Mouse (Mus musculus): ENCODE measurements at regions not wholly inside any gene's neighbourhood (a gene's known extent, or its start where the extent isn't known, plus 50 kb on each side); places are given as distances from the start of the nearest gene placed in this dataset.

- TF ChIP-seq CTCF (IDR thresholded peaks at IDR 0.05; ENCODE audit: low read depth): no peak
- WGBS: 93% methylated on average over 5 of the region's 5 CpGs
- no peak overlapping the region for H3K27ac ChIP-seq (ENCODE audit: low read depth, low read length)
- no peak overlapping the region for H3K4me2 ChIP-seq (ENCODE audit: low read depth)
- ATAC-seq: no peak
- no peaks in the 10 kb centered on the region for H3K36me3 ChIP-seq (ENCODE audit: insufficient read depth)
- H3K4me1 ChIP-seq (ENCODE audit: insufficient read depth): no peaks in the 10 kb centered on the region
- H3K9ac ChIP-seq: no peak overlapping the region
- no peaks in the 10 kb centered on the region for H3K27me3 ChIP-seq (ENCODE audit: insufficient read depth, low read length)
- H3K9me3 ChIP-seq (ENCODE audit: low read length): no peaks in the 10 kb centered on the region
- no peak for DNase-seq
- H3K4me3 ChIP-seq (ENCODE audit: low read depth, low read length): no peak overlapping the region
Measured at GRCm38 (mm10) chr15:60719332-60719731, 134.2 kb downstream of the Fam84b start.

DNA sequence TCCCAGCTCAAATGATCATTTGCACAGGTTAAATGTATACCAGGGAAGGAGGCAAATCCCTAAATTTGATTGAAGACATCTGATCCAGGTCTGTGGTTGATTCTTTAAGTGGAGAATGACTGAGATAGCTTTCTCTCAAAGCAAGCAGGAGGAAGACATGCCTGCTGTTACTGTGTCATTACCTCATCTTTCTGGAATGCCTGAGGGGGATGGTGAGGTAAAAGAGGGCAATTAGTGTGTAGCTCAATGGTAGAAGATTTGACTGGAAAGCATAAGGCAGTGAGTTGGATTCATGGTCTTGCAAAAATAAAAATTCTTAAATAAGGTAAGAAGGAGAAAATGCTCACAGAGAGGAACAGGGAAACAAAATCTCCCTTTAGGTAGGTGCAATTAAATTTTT, 144.9 kb downstream of the Fam84b start:
- Histone ChIP-seq H3K36me3 (ENCODE audit: insufficient read depth) (no peaks in the 10 kb centered on the region), H3K9me3 (ENCODE audit: low read length) (no peaks in the 10 kb centered on the region), H3K9ac (no peak overlapping the region), H3K4me1 (ENCODE audit: insufficient read depth) (no peaks in the 10 kb centered on the region), H3K27me3 (ENCODE audit: insufficient read depth, low read length) (no peaks in the 10 kb centered on the region), H3K27ac (ENCODE audit: low read depth, low read length) (no peak overlapping the region), H3K4me2 (ENCODE audit: low read depth) (no peak overlapping the region), H3K4me3 (ENCODE audit: low read depth, low read length) (no peak overlapping the region)
- no peak for ATAC-seq
- DNase-seq: no peak
- no peak for TF ChIP-seq CTCF (IDR thresholded peaks at IDR 0.05; ENCODE audit: low read depth)

GRCm38 (mm10) chr15:60706009-60706408, 147.6 kb downstream of the Fam84b start:
- DNase-seq (peak; percentile 67), ATAC-seq (peak; percentile 85)
- Histone ChIP-seq H3K27ac (ENCODE audit: low read depth, low read length) (no peak overlapping the region), H3K4me1 (ENCODE audit: insufficient read depth) (no peaks in the 10 kb centered on the region), H3K36me3 (ENCODE audit: insufficient read depth) (no peaks in the 10 kb centered on the region), H3K27me3 (ENCODE audit: insufficient read depth, low read length) (no peaks in the 10 kb centered on the region), H3K4me3 (ENCODE audit: low read depth, low read length) (no peak overlapping the region), H3K9ac (no peak overlapping the region), H3K9me3 (ENCODE audit: low read length) (no peaks in the 10 kb centered on the region), H3K4me2 (ENCODE audit: low read depth) (no peak overlapping the region)
- WGBS: 52% methylated on average over 4 of the region's 4 CpGs
- no peak for TF ChIP-seq CTCF (IDR thresholded peaks at IDR 0.05; ENCODE audit: low read depth)

- Histone ChIP-seq H3K27me3 (ENCODE audit: insufficient read depth, low read length) (no peaks in the 10 kb centered on the region), H3K27ac (ENCODE audit: low read depth, low read length) (no peak overlapping the region), H3K4me1 (ENCODE audit: insufficient read depth) (no peaks in the 10 kb centered on the region), H3K4me3 (ENCODE audit: low read depth, low read length) (no peak overlapping the region), H3K9ac (no peak overlapping the region), H3K36me3 (ENCODE audit: insufficient read depth) (no peaks in the 10 kb centered on the region), H3K4me2 (ENCODE audit: low read depth) (no peak overlapping the region), H3K9me3 (ENCODE audit: low read length) (no peaks in the 10 kb centered on the region)
- no peak for ATAC-seq
- DNase-seq: no peak
- TF ChIP-seq CTCF (IDR thresholded peaks at IDR 0.05; ENCODE audit: low read depth): no peak
Measured at GRCm38 (mm10) chr15:60701273-60701672, 152.3 kb downstream of the Fam84b start.

DNA sequence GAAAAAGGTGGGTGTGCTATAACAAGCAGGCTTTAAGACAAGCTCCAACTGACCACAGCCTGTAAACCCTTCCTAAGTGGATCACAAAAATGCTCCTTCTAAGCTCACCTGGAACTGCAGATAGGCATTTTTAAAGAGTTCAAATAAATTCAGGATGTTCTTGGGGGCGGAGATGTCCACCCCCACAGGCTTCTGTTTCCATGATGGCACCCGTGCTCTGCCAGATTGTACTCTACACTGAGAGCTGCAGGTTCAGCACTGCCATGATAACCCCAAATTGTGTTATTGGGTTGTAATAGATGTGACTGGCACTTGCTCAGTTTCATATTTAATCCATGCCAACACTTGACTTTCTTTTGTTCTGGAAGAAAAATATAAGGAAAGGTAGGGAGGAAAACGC, 158.8 kb downstream of the Fam84b start:
- TF ChIP-seq CTCF (IDR thresholded peaks at IDR 0.05; ENCODE audit: low read depth): no peak

GRCm38 (mm10) chr15:60693751-60694500, 159.7 kb downstream of the Fam84b start:
- TF ChIP-seq CTCF (IDR thresholded peaks at IDR 0.05; ENCODE audit: low read depth): peak; percentile 44; the same call in 1 of the 2 replicates
- Histone ChIP-seq H3K27me3 (ENCODE audit: insufficient read depth, low read length) (no peaks in the 10 kb centered on the region), H3K4me2 (ENCODE audit: low read depth) (no peak overlapping the region), H3K27ac (ENCODE audit: low read depth, low read length) (no peak overlapping the region), H3K4me1 (ENCODE audit: insufficient read depth) (no peaks in the 10 kb centered on the region), H3K4me3 (ENCODE audit: low read depth, low read length) (no peak overlapping the region), H3K9me3 (ENCODE audit: low read length) (no peaks in the 10 kb centered on the region), H3K9ac (no peak overlapping the region), H3K36me3 (ENCODE audit: insufficient read depth) (no peaks in the 10 kb centered on the region)
- WGBS: 60% methylated on average over 7 of the region's 7 CpGs
- ATAC-seq (no peak), DNase-seq (peak; percentile 3)

More for the DNA sequence above, 158.8 kb downstream of the Fam84b start:
- Histone ChIP-seq H3K4me3 (ENCODE audit: low read depth, low read length) (no peak overlapping the region), H3K27ac (ENCODE audit: low read depth, low read length) (no peak overlapping the region), H3K9me3 (ENCODE audit: low read length) (no peaks in the 10 kb centered on the region), H3K27me3 (ENCODE audit: insufficient read depth, low read length) (no peaks in the 10 kb centered on the region), H3K4me1 (ENCODE audit: insufficient read depth) (no peaks in the 10 kb centered on the region), H3K36me3 (ENCODE audit: insufficient read depth) (no peaks in the 10 kb centered on the region), H3K9ac (no peak overlapping the region), H3K4me2 (ENCODE audit: low read depth) (no peak overlapping the region)
- DNase-seq: no peak
- WGBS: 95% methylated on average over 3 of the region's 3 CpGs
- ATAC-seq: no peak

DNA sequence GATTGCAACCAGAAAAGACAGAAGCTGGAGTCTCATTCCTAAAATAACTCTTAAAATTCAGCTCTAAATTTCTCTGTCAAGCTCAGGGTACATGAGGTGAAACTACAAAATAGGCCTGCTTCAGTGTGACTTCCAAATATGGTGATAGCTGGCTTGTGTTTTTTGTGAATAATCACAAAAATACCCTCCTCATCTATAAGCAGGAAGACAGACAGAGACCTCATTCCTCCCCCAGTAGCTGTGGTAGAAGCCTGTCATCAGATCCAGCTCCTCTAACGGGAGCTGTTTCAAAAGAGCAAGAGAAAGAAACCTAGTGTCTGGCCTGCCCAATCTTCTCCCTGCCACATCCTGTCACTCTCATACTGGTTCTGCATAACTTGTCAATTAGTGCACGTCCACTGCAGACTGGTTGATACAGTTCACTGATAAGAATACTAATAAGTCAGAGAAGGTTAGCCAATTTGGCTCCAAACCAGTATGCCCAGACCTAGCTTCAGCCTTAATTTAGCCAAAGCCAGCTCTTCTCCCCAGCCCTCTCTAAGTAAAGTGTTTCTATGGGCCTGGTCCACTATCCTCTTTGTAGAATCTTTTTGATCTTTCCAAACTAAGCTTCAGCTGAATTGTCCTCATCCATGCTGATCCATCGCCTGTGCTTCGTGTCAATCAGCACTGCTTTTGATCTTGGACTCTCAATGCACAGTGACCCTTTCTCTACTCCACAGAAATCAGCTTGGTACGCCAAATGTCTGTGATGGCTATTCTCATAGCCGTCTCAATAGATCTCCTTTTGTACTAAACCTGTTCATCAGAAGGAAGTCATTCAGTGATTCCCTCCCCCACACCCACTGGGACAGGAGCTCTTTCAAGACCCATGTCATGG, 160.6 kb downstream of the Fam84b start:
- peak; percentile 20 for DNase-seq
- Histone ChIP-seq H3K27ac (ENCODE audit: low read depth, low read length) (peak overlapping the region; percentile 67), H3K9me3 (ENCODE audit: low read length) (no peaks in the 10 kb centered on the region), H3K4me1 (ENCODE audit: insufficient read depth) (no peaks in the 10 kb centered on the region), H3K27me3 (ENCODE audit: insufficient read depth, low read length) (no peaks in the 10 kb centered on the region), H3K36me3 (ENCODE audit: insufficient read depth) (no peaks in the 10 kb centered on the region), H3K4me3 (ENCODE audit: low read depth, low read length) (no peak overlapping the region), H3K4me2 (ENCODE audit: low read depth) (no peak overlapping the region), H3K9ac (no peak overlapping the region)
- TF ChIP-seq CTCF (IDR thresholded peaks at IDR 0.05; ENCODE audit: low read depth): no peak
- ATAC-seq: peak; percentile 64
- WGBS: 20% methylated on average over 6 of the region's 6 CpGs
